Mouse (Mus musculus): ENCODE data around the gene Gm20388. TPM values are rescaled to one million over a fixed set of nuclear protein-coding genes. Genes with fewer than 3 reads are reported as not detected.
A peak's percentile ranks its signal among the peaks of the same experiment; 100 is the strongest.
"Not testable (repeated sequence)": the region's sequence is repeated elsewhere in the genome, so short reads cannot be mapped to it uniquely, and the experiment has no call there.

The Gm20388 gene
- total RNA-seq, 2 experiments from 2014 or later: 10.3 to 10.6 TPM

DNA sequence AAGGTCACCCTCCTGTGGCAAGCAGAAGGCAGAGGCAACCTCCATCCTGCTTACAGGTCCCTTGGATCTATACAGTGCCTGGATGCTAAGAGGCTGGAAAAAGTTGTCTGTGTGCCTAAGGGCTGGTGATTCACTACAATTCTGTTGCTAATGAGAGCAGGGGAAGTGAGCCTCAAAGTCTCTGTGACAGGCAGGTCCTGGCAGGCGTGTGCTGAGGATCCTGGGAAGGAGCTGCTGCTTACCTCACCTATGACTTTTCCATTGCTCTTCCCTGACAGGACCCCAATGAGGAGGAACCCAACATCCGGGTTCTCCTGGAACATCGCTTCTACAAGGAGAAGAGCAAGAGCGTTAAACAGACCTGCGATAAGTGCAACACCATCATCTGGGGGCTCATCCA, 3543.3 kb downstream of the Gm20388 start:
- intact Hi-C loops (cut with DNase I): no loop called here

DNA sequence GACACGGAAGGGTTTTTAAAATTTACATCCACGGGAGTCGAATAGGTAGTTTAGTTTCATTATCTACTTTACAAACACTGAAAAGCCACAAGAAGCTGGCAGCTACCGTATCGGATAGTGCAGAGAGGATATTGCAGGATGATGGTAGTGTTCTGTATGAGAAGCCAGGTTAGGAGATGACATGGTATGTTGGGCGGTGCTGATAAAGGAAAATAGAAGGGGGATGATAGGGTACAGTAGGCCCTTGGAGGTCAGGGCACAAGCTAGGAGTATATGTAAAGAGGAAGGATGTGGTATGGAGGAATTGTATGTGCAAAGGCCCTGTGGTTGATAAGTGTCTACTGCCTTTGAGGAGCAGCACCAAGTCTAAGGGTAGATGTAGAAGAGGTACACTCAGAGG, 3543.9 kb downstream of the Gm20388 start:
- DNase-seq (ENCODE audit: low spot score in 2 of 2): no peak
- intact Hi-C loops (cut with DNase I): no loop called here

More for the DNA sequence above, 3543.3 kb downstream of the Gm20388 start:
- DNase-seq (ENCODE audit: low spot score in 2 of 2): no peak

DNA sequence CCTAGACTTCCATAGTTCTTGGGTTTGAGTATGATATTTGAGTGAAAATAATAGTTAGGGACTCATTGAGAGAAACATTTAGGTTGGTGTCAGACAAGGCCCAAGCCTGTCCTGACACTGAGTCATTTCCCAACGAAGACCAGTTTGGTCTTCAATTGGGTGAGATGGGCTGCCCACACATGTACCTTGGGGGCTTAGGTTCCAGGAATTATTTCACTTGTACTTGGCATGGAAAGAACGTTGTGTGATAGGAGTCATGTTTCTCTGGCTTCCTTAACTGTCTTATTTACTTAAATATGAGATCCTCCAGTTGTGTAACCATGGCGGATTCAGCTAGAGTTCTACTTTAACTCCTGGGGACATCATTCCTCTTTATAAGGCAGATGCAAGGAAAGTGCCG, 3553.0 kb downstream of the Gm20388 start:
- intact Hi-C loops (cut with DNase I): no loop called here
- DNase-seq (ENCODE audit: low spot score in 2 of 2): no peak

DNA sequence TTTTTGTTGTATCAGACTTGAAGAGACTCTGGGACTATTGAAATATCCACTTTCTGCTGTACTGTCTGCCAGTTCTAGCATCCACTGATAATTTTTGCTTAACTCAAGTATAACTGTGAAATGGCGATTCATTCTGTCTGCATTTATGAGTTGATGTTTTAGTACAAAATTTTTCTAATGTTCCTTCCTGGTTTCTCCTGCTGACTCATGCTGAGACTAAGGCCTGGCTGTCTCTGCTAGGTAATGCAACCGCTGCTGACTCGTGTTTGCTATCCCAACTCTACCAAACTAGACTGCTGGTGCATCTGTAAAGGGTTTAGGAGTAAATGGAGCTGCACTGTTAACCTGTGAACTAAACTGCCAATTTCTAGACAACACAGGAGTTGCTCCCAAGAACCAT, 3556.8 kb downstream of the Gm20388 start:
- intact Hi-C loops (cut with DNase I): no loop called here
- DNase-seq (ENCODE audit: low spot score in 2 of 2): no peak

DNA sequence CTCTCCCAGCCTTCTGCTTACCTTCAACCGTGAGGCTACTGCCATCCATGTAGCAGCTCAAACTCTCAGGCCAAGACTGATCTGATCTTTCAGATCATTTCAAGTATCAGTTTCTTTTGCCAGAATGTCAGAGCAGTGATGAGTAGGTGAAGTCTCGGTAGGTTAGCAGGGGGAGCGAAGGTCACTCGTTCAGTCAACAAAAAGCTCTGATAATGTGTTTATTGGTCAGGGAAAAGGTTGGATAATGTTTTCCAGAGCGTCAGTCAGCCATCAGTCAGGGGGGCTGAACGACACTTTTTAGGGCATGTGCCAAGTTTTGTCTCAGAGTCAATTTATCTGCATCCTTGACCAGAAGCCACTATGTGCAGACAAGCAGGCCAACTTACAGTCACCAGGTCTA, 3562.3 kb downstream of the Gm20388 start:
- intact Hi-C loops (cut with DNase I); DNase-seq (ENCODE audit: low spot score in 2 of 2): not testable (repeated sequence)

DNA sequence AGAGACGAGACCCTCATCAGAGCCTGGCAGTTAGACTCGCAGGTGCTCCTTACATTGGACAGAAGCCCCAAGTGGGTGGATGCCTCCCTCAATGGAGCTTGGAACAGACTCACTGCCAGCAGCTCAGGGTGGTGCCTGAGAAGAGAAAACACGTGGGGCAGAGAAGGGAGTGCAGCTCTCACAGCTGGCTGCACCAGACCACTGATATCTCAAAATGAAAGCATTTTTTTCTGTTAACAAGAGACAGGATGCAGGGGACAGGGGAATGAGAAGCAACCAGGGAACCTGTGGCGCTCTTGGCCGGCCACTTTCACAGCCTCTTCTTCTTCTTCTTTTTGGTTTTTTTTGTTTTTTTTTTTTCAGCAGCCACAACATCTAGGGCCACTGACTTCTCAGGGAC, 3563.9 kb downstream of the Gm20388 start:
- intact Hi-C loops (cut with DNase I): not testable (repeated sequence)

DNA sequence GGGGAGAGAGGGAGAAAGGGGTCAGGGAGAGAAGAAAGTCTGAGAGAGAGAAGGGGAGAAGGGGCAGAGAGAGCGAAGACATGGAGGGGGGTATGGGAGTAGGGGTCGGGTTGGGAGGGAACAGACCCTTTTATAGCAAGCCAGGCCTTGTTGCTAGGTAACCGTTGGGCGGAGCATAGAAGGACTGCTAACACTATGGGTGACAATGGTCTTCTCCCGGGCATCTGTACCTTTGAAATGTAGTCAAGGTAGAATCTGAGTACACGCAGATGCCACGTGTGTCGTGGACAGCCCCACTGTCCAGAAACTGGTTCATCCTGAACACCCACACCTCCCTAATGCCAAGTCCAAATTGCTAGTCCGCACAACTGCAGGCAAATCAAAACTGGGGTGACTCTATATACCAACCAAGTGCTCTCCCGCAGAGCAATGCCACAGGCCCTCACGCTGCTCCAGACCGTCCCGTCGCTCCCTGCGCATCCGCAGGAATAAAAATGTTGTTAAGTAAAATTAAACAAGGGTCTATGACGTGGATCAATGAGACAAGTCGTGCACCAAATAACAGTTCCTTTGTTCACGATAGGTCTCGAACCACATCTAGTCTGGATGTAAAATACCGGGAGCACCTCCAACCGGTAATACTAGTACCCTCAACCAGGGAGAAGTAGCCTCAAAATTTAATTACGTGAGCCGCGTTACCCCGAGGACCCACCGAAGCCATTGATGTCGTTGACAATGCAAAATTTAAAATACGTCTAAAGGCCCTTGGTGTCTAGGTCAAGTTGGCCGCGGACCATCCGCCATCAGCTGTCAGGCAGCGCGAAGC, 3566.5 kb downstream of the Gm20388 start:
- intact Hi-C loops (cut with DNase I): loop anchor here (5.0 kb wide), 1 partner anchor 35 kb away; no protein-coding TSS in a partner anchor
- peak; percentile 28 to 30 for DNase-seq (ENCODE audit: low spot score in 2 of 2)

More for the DNA sequence above, 3563.9 kb downstream of the Gm20388 start:
- not testable (repeated sequence) for DNase-seq (ENCODE audit: low spot score in 2 of 2)

DNA sequence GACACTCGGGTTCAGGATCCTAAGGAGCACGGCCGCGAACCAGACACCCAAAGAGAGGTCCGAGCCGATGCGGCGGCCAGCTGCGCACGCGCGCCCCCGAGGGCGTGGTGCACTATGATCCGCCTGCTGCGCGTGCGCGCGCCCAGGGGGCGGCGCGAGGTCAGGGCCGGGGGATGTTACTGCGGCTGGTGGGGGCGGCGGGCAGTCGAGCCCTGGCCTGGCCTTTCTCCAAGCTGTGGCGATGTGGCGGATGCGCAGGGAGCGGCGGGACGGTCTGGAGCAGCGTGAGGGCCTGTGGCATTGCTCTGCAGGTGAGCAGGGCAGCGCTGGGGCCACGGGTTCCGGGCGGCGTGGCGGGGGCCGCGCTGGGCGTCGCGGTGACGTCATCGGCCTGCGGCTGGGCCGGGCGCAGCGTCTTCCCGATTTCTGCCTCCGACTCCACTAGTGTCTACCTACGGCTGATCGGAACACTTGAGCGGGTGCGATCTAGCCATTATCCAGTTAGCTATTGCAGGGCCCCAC, 3567.2 kb downstream of the Gm20388 start, which contains the start of gene Afg3l1:
Gene Afg3l1 (plus strand): TSS at position 167 of the 522 bp plus-strand sequence.
- intact Hi-C loops (cut with DNase I): loop anchor here (5.0 kb wide), 1 partner anchor 35 kb away; no protein-coding TSS in a partner anchor
- peak; percentile 94 to 96 for DNase-seq (ENCODE audit: low spot score in 2 of 2)

DNA sequence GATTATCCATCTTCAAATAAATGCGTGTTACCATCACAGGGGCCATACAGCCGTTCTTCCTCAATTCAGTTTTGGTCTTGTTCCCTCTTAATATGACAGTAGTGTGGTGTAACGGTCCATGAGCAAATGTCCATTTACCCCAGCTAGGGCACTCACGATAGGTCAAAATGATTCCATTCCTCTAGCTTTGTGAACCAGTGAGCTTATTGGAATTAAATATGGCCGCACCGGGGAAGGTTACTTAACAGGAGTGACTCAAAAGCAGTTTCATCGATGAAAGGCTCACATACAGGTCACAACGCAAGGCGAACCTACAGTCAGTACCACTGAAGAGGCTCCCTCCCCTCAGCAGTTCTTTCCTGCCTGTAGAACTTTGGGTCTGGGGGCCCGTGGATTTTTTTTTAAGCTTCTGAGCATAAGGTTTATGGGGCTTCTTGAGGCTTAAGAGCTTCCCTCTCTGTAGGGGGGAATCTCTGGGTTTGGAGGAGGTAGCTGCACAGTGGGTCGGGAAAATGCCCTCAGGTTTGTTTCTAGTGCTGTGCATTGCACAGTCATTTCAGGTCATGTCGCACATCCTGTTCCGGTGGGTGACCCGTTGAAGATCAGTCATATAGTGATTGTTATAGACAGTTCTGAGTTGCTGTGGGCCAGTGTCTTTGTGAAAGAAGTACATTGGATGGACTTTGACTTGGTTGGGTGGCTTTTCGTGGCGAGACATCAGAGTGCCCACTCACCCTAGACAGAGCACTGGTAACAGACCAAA, 3568.0 kb downstream of the Gm20388 start:
- DNase-seq (ENCODE audit: low spot score in 2 of 2): peak in 1 of 2 experiments; percentile 15
- intact Hi-C loops (cut with DNase I): loop anchor here (5.0 kb wide), 1 partner anchor 34 kb away; no protein-coding TSS in a partner anchor

DNA sequence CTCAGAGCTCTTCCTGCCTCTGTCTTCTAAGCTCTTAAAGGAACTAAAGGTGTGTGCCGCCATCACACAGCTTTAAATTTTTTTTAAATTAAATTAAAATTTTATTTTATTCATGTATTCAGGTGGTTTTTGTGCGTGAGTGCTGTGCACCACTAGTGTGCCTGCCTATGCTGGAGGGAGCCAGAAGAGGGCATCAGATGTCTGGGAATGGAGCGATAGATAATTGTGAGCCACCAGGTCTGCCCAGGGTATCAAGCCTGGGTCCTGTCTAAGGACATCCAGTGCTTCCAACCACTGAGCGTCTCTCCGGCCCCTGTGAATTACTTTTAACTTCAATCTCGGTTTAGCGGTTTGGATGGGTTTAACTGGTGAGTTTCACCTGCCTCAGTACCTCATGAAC, 3572.0 kb downstream of the Gm20388 start:
- no peak for DNase-seq (ENCODE audit: low spot score in 2 of 2)
- intact Hi-C loops (cut with DNase I): no loop called here

DNA sequence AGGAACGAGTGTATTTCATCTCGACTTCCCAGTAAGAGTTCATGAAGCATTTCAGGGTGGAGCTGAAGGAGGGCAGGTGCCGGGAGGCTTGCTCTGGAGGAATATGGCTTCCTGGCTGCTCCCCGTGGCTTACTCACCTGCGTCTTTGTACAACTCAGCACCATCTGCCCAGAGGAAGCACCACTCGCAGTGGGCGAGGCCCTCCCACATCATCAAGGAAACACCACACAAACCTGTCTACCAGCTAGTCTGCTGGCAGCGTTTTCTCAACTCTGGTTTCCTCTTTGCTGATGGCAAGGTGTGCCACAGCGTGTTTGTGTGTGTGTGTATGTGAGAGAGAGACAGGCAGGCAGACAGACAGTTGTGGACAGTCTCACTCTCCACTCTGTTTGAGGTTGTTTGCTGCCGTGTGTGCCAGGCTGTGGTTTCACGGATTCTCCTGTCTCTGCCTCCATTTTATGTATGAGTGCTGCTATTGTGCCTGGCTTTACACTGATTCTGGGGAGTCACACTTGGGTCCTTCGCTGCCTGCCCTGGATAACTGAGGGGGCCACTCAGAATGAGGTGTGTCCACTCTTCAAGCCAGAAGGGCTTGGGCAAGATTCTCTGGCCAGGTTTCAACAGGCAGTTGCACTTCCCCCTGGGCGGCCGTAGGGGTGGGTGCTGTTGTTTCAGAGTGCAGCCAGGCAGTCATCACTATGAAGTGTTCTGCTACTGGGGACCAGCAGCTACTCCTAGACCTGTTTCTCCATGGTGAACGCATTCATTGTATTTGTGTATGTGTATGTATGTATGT, 3580.8 kb downstream of the Gm20388 start:
- intact Hi-C loops (cut with DNase I): no loop called here

DNA sequence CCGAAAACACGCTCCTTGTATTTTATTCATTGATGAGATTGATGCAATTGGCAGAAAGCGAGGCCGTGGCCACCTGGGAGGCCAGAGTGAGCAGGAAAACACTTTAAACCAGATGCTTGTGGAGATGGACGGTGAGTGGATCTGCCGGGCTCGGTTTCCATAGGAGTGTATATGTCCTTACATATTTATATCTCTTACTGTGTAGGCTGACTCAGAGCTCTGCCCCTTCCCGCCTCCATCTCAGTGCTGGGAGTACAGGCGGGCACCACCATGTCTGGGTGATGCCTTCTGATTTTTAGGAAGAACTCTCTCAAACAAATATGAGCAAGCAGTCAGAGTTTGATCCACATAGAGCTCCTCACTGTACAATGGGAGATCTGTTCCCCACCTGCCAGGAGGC, 3582.3 kb downstream of the Gm20388 start:
- no peak for DNase-seq (ENCODE audit: low spot score in 2 of 2)

More for the DNA sequence above, 3580.8 kb downstream of the Gm20388 start:
- no peak for DNase-seq (ENCODE audit: low spot score in 2 of 2)

DNA sequence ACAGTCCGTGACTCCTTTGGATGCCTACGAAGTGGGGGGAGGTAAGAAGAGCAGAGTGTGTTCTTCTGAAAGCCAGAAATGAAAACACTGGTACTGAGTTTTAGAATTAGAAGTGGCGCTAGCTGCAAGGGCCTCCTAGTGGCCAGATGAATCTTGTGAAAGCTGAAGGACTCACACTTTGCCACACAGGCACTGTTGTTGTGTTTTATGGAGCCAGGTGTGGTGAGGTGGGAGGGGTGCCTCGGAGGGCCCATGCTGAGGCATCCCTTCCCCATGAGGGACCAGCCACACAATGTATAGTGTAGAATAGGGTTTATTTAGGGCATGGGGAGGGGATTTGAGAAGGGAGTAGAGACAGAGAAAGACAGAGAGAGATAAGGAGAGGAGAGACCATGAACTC, 3587.1 kb downstream of the Gm20388 start:
- intact Hi-C loops (cut with DNase I): no loop called here
- DNase-seq (ENCODE audit: low spot score in 2 of 2): no peak

More for the DNA sequence above, 3582.3 kb downstream of the Gm20388 start:
- intact Hi-C loops (cut with DNase I): no loop called here

DNA sequence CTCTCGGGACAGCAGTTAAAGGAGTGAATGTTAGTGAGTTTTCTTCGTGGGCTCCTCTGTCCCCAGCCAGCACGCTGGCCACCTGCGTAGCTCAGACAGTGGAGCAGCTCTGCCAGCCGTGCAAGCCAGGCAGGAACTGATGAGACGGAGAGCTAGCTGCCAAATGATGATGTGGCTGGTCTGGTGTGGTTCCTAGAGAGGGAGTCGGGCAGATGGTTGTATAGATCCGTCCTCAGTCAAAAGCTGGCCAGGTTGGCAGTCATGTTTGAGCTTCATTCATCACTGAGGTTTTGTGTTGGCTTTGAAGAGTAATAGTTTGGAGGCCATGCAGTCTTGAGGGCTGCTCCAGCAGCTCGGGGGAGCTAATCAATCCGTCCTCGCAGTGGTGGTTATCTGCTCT, 3588.3 kb downstream of the Gm20388 start:
- intact Hi-C loops (cut with DNase I): no loop called here
- DNase-seq (ENCODE audit: low spot score in 2 of 2): peak in 1 of 2 experiments; percentile 45

DNA sequence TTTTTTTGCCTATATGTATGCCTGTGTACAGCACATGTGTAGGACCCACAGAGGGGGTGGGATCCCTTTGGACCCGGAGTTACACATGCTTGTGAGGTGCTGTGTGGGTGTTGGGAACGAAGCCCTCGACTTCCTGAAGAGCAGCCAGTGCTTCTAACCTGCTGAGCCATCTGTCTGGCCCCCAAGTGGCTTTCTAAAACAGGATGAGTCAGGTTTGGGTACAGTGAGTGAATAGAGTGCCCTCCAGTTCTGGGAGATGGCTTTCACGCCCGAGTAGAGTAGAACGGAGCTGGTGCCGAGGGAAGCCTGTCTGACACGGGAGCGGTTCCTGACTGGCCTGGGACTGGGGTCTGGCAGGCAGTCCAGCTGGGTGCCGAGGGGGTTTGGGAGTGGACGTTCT, 3588.9 kb downstream of the Gm20388 start:
- no peak for DNase-seq (ENCODE audit: low spot score in 2 of 2)
- intact Hi-C loops (cut with DNase I): no loop called here

DNA sequence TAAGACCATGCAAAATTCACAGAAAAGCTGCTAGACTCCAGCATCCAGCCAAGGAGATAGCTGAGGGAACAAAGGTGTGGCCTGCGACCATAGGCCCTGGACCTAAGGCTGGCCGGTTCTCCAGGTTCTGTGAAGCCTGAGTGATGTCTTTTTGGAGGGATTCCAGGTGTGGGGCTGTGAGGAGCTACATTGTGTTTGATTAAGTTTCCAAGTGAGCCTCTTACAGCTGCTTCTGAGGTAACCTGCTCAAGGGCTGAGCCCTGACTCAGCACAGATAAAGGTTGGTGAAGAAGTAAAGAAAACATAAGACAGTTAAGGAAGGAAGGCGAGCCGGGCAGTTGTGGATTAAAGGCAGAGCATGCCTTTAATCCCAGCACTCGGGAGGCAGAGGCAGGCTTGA, 3591.6 kb downstream of the Gm20388 start:
- intact Hi-C loops (cut with DNase I): no loop called here
- no peak for DNase-seq (ENCODE audit: low spot score in 2 of 2)

DNA sequence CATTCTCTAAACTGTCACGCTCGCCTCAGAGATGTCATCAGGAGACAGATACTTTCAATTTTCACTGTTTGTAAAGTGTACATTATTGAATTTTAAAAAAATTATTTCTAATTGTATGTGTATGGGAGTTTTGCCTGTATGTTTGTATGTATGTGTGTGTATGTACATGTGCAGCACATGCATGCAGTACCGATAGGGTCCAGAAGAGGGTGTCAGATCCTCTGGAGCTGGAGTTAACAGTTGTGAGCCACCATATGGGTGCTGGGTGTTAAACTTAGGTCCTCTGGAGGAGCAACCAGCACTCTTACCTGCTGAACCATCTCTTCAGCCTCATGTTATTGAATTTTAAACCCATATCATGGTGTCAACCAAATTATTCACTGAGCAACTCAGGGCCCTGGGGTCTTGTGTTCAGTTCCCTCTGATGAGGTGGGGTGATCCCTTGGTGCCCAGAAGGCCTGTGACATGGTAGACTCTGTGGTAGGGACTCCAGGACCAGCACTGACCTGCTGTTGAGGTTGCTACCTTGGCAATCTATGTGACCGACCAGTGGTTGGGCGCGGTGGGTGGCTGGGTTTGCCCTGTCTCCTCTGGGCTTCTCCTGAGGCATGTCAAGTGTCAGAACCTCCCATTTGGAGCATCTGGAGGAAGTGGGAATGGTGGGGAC, 3593.3 kb downstream of the Gm20388 start:
- no peak for DNase-seq (ENCODE audit: low spot score in 2 of 2)
- intact Hi-C loops (cut with DNase I): no loop called here

DNA sequence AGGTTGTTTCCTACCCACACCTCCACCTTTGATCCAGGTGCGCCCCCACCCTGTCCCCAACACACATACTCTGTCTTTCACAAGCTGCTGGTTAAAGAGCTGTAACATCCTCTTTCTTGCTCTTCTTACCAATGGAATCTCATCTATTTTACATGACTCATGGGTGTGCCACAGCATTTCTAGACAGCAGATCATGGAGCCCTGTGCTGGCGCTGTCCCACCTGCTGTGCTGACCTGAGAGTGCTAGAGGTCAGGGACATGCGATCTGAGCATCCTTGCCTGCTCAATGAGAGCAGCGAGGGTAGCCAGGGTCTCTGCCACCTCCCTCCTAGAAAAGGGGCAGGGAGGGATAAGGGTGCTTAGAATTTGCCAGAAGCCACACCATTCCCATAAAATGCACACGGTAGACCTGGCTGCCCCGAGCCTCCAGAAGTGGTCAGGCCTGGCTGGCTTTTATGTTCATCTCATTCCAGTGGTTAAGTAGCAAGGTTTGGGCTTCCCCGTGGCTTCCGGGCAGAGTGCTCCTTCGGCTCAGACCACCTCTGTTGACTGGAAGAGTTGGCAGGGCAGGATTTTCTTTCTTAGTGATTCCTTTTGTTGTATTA, 3594.1 kb downstream of the Gm20388 start:
- intact Hi-C loops (cut with DNase I): no loop called here
- no peak for DNase-seq (ENCODE audit: low spot score in 2 of 2)

DNA sequence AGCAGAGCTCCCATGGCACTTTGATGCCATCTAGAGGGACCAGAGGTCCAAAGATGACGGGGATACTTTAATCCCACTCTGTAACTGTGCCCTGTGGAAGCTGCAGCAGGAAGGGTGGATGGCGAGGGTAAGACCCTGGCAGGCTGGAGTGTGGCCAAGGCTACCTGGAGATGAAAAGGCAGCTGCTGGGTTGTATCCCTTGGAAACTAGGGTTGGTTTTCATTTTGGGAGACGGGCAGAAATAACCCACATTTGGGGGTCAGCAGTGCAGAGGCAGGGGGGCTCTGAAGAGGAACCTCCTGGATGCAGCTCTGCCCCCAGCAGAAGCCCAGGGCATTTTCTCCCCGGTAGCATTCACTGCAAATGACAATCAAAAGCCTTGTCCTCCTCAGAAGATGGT, 3594.6 kb downstream of the Gm20388 start:
- no peak for DNase-seq (ENCODE audit: low spot score in 2 of 2)
- intact Hi-C loops (cut with DNase I): no loop called here
